Mouse (Mus musculus): ENCODE data around the gene Specc1l. TPM values are rescaled to one million over a fixed set of nuclear protein-coding genes. Genes with fewer than 3 reads are reported as not detected.
"Not testable (repeated sequence)": the region's sequence is repeated elsewhere in the genome, so short reads cannot be mapped to it uniquely, and the experiment has no call there.

Gene Specc1l
- total RNA-seq, 2 experiments from 2014 or later, result 40.2 to 40.3 TPM

- no peak for DNase-seq (ENCODE audit: low spot score in 2 of 2)
- intact Hi-C loops (cut with DNase I), result no loop called here
These were observed 49.4 kb downstream of the Specc1l start for GRCm38 (mm10) chr10:75261268-75261667.

DNA sequence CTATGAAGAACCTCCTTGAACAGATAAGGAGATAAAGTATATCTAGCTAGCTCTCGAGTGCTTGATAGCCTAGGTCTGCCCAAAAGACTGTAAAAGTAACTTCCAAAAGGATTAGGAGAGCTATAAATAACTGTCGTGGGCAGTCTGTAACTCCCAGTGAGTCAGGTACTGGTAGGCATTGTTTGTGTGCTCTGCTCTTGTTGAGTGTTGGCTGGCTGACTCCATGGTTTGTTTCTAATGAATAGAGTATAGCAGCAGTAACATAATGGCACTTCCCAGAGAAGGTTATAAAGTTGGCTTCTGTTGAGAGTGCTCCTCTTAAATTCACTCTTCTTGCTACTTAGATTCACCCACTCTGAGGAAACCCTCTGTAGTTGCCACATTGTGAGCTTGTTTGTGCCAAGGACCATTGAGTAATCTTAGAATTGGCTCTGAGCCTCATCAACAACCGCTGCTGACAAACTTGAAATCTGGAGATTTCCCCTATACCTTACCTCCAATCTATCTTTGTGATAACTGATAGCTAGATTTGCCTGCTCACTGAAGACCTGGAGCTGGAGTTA is 53.2 kb downstream of the Specc1l start:
- intact Hi-C loops (cut with DNase I), result no loop called here
- DNase-seq (ENCODE audit: low spot score in 2 of 2), result no peak

GRCm38 (mm10) chr10:75273020-75273419 is 61.1 kb downstream of the Specc1l start:
- intact Hi-C loops (cut with DNase I), result no loop called here

GRCm38 (mm10) chr10:75276427-75277013 is 64.6 kb downstream of the Specc1l start:
- intact Hi-C loops (cut with DNase I), result loop anchor here (5.0 kb wide), 1 partner anchor 211 kb away; no protein-coding TSS in a partner anchor

More at GRCm38 (mm10) chr10:75273020-75273419, 61.1 kb downstream of the Specc1l start:
- no peak for DNase-seq (ENCODE audit: low spot score in 2 of 2)

GRCm38 (mm10) chr10:75277501-75277900 is 65.6 kb downstream of the Specc1l start:
- intact Hi-C loops (cut with DNase I), result loop anchor here (5.0 kb wide), 1 partner anchor 210 kb away; no protein-coding TSS in a partner anchor
- no peak for DNase-seq (ENCODE audit: low spot score in 2 of 2)

More at GRCm38 (mm10) chr10:75276427-75277013, 64.6 kb downstream of the Specc1l start:
- no peak for DNase-seq (ENCODE audit: low spot score in 2 of 2)

GRCm38 (mm10) chr10:75282648-75283047 is 70.8 kb downstream of the Specc1l start:
- intact Hi-C loops (cut with DNase I), result no loop called here
- no peak for DNase-seq (ENCODE audit: low spot score in 2 of 2)

GRCm38 (mm10) chr10:75283821-75284220 is 71.9 kb downstream of the Specc1l start:
- DNase-seq (ENCODE audit: low spot score in 2 of 2), result no peak
- intact Hi-C loops (cut with DNase I), result no loop called here

DNA sequence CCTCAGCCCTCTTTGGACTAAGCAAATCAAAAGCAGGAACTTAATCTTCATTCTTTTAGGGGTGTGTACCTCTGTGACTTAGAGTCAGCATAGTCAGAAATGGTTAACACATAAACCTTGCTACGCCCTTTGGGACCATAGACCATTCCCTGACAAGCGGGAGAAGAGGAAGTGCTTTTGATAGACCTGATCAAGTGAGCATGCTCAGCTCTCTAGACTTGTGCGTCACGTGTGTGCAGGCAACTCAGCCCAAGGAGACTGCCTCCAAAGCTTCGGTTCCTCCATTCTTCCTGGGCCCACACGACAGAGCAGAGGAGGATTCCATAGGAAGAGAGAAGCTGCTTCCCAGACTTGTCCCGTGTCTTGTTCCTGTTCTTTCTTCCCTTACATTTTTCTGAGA is 76.7 kb downstream of the Specc1l start:
- intact Hi-C loops (cut with DNase I), result no loop called here
- DNase-seq (ENCODE audit: low spot score in 2 of 2), result no peak

DNA sequence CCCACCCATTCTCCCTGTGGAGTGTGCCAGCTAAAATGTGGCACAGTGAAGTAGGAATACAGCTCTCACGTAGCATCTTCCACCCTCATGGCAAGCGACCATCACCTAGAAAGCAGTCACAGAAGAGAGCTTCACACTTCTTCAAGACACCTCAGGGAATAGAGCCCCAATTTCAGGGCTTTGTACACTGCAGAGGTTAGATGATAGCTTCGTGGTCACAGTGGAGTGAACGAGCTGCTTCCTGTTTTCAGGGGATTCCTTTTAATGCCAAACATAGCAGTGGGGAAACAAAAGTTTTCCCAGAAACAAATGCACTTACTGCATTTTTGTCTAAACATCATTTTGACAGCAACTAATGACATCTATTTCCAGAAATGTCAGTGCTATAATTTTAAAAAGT is 77.5 kb downstream of the Specc1l start:
- intact Hi-C loops (cut with DNase I), result no loop called here
- DNase-seq (ENCODE audit: low spot score in 2 of 2), result no peak

GRCm38 (mm10) chr10:75290650-75291049 is 78.8 kb downstream of the Specc1l start:
- intact Hi-C loops (cut with DNase I), result no loop called here
- DNase-seq (ENCODE audit: low spot score in 2 of 2), result no peak

- intact Hi-C loops (cut with DNase I), result no loop called here
- no peak for DNase-seq (ENCODE audit: low spot score in 2 of 2)
These were observed 79.5 kb downstream of the Specc1l start for GRCm38 (mm10) chr10:75291338-75291737.

DNA sequence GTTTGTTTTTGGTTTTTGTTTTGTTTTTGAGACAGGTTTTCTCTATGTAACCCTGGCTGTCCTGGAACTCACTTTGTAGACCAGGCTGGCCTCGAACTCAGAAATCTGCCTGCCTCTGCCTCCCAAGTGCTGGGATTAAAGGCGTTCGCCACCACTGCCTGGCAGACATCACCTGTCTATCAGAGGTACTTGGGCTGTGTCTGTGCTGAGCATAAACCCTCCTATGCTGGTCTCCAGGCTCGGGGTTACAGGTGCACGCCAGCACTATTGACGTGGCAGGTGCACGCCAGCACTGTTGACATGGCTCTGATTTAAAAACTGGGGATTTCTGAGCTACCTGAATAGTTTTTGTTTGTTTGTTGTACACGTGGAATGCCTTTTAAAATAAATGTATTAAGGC is 80.3 kb downstream of the Specc1l start:
- DNase-seq (ENCODE audit: low spot score in 2 of 2); intact Hi-C loops (cut with DNase I): not testable (repeated sequence)

DNA sequence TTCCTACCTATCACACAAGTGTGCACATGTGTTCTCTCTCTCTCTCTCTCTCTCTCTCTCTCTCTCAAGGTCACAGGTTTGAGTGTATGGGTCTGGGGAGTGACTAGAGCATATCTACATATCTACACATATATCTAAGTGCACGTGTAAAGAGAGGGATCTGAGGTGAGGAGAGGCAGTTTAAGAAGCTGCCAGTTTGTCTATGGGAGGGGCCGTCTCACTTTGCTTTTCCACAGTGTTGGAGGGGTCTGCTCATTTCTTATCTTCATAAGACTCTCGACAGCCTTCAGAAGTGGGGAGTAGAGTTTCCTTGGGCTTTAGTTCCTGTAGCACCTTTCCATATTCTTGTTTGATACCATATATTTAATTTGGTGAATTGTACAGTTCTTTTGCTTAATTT is 81.4 kb downstream of the Specc1l start:
- no peak for DNase-seq (ENCODE audit: low spot score in 2 of 2)
- intact Hi-C loops (cut with DNase I), result no loop called here

DNA sequence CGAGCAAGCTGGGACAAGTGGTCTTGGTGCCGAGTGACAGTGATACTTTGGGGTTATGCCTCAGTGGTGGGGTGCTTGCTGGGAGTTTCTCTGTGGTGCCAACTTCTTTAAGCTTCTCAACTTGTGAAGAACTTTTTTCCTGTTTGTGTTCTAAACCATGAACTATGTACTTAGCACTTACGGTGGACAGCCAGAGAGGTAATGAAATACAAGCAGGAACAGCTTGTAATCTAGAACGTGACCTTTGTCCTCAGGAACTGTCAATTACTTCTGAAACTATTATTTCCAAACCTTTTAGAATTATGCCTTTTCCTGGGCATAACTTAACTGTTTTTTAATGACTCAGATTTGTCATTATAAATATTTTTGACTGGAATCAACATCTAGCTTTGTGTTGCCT is 82.5 kb downstream of the Specc1l start:
- intact Hi-C loops (cut with DNase I), result no loop called here

DNA sequence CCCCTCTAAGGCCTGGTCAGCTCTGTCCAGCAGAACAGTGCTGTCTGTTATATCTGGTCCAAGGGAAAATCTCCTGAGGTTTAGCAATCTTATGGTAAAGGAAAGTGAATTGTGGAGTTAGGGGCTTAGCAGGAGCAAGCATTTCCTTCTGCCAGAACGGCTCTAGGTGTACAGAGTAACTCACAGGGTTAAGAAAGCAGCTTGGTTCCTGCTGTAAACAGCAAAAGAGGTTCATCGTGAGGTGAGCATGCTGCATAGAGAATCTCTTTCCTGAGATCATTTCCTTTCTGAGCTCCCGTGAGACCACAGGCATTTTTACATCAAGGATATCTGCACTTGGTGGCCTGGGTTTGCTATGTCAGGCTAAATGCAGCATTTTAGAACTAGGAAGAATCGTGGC is 83.1 kb downstream of the Specc1l start:
- no peak for DNase-seq (ENCODE audit: low spot score in 2 of 2)
- intact Hi-C loops (cut with DNase I), result no loop called here

More for the DNA sequence above, 82.5 kb downstream of the Specc1l start:
- DNase-seq (ENCODE audit: low spot score in 2 of 2), result no peak

DNA sequence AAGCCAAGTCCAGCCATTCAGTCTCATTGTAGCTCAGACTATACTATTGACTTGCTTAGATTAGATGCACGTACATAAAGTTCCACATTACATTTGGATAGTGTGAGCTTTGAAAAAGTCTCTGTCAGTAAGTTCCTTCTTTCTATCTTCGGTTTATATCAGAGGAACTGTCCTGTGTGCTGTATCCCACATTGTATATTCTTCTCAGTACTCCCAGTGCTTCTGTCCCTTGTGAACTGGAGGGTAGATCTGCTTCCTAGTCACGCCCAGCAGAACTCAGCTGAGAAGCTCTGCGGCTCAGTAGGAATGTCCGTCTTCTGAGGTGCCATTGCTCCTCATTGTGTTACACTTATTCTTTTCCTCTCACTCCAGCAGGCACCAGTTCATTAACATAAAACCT is 86.7 kb downstream of the Specc1l start:
- intact Hi-C loops (cut with DNase I), result no loop called here
- no peak for DNase-seq (ENCODE audit: low spot score in 2 of 2)

- intact Hi-C loops (cut with DNase I), result no loop called here
- no peak for DNase-seq (ENCODE audit: low spot score in 2 of 2)
These were observed 88.0 kb downstream of the Specc1l start for GRCm38 (mm10) chr10:75299785-75300418.

GRCm38 (mm10) chr10:75301195-75301806 is 89.4 kb downstream of the Specc1l start:
- intact Hi-C loops (cut with DNase I), result no loop called here
- no peak for DNase-seq (ENCODE audit: low spot score in 2 of 2)

DNA sequence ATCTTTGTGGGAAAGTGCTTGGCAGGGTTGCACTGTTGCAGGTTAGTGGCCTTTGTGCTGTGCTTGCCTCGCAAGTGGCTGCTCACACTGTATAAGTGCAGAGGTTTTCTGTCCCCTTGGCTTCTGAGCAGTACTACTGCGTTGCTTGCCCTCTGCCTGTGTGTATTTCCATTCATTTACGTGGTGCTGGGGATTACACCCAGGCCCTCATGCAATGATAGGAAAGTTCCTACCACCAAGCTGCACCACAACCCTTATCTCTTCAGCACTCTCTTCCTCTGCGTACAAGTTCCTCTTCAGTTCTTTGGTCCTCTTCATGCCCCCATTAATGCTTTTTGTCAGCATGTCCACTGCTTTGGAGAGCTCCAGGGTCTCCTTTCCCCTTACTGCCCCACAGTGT is 90.1 kb downstream of the Specc1l start:
- DNase-seq (ENCODE audit: low spot score in 2 of 2), result no peak
- intact Hi-C loops (cut with DNase I), result no loop called here

GRCm38 (mm10) chr10:75302536-75302935 is 90.7 kb downstream of the Specc1l start:
- intact Hi-C loops (cut with DNase I), result no loop called here

More at GRCm38 (mm10) chr10:75302536-75302935, 90.7 kb downstream of the Specc1l start:
- no peak for DNase-seq (ENCODE audit: low spot score in 2 of 2)

Measured in left cerebral cortex, postnatal 36 days (tissue).